In the genomic region with DNA sequence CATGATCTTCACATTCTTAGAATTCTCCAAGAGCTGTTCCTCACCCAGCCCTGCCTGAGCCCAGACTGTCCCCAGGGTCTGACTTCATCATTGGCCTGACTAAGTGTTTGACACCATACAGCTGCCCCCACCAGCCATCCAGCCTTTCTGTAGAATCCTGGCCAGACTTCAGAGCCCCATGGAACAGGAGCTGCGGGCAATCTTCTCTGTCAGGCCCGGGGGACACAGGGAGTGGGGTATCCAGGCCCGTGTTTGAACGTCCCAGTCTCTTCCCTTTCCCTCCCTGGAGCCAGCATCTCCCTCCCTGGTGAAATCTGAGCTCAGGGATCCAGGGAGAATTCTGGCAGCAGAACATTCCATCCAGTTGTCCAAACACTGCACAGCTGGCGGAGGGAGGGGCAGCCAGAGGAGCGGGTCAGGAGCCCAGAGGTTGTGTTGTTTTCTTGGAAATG, we compare ENCODE assay signal across 10 mouse cellular contexts. TPM values are rescaled to one million over a fixed set of nuclear protein-coding genes. Genes with fewer than 3 reads are reported as not detected.
DNase-seq lines count a peak whose midpoint lies in the region; ATAC-seq and TF ChIP-seq lines count a peak whose summit lies in the region.
"Had no signal": no experiment of that assay in that cellular context is flagged by ENCODE, and none has a peak within 500 bp of the region (broad histone marks: within the 10 kb centered on the region; RNA-seq: fewer than 3 reads in every experiment).

No protein-coding gene starts in this region.

- peak overlapping the region; percentile 21; the same call in 1 of the 2 replicates for H3K9ac ChIP-seq in kidney, embryonic 15.5 days

- intact Hi-C loops in gastrocnemius, postnatal 36 days (cut with DNase I) = no loop called here

- peak overlapping the region; percentile 93 for H3K27ac ChIP-seq in kidney, embryonic 15.5 days
- H3K27ac ChIP-seq: left cerebral cortex, adult 2 months had no signal

- H3K79me2 ChIP-seq in myocyte (ENCODE audit: control insufficient read depth, insufficient read depth) = no peaks in the 10 kb centered on the region

- H3K9me3 ChIP-seq in kidney, embryonic 15.5 days (replicated peaks) = no peaks in the 10 kb centered on the region

- peak; percentile 52 for ATAC-seq in kidney, embryonic 15.5 days (replicated peaks; ENCODE audit: low FRiP score)
- ATAC-seq in megakaryocyte-erythroid progenitor cell, adult 5-6 weeks (replicated peaks; ENCODE audit: low FRiP score, low TSS enrichment, poor library complexity, severe bottlenecking) = no peak

- no peak overlapping the region for H3K4me3 ChIP-seq in kidney, embryonic 15.5 days (replicated peaks)
- H3K4me3 ChIP-seq in myocyte = no peak overlapping the region
- H3K4me3 ChIP-seq: left cerebral cortex, adult 2 months had no signal

- H3K4me1 ChIP-seq in kidney, embryonic 15.5 days = peaks cover 36% of the 10 kb centered on the region

- H3K4me2 ChIP-seq in kidney, embryonic 15.5 days = peak overlapping the region; percentile 22; the same call in 1 of the 2 replicates
- peak overlapping the region; percentile 72 for H3K4me2 ChIP-seq in myocyte (ENCODE audit: low read depth)

- DNase-seq in kidney, adult 18-20 months = no peak
- peak; percentile 71 to 72 for DNase-seq in gastrocnemius, postnatal 36 days
- peak; percentile 69 for DNase-seq in kidney, postnatal 14 days
- DNase-seq in adrenal gland, adult (ENCODE audit: inconsistent age in 2 of 2, low spot score in 1 of 2) = no peak
- no peak for DNase-seq in spleen, adult 18-20 months

- H3ac ChIP-seq in myocyte (ENCODE audit: control insufficient read depth, insufficient read length) = no peak overlapping the region

- WGBS in kidney, embryonic 15.5 days = 7% methylated on average over 6 of the region's 6 CpGs

- TF ChIP-seq POLR2A in myocyte (IDR thresholded peaks at IDR 0.05; ENCODE audit: insufficient read length, low read depth) = no peak

- H3K36me3 ChIP-seq in kidney, embryonic 15.5 days = no peaks in the 10 kb centered on the region
- H3K36me3 ChIP-seq in myocyte (ENCODE audit: control insufficient read depth, insufficient read depth) = no peaks in the 10 kb centered on the region

- H3K27me3 ChIP-seq in kidney, embryonic 15.5 days = no peaks in the 10 kb centered on the region
- no peaks in the 10 kb centered on the region for H3K27me3 ChIP-seq in myocyte (ENCODE audit: control insufficient read depth, insufficient read depth, insufficient read length)

TF ChIP-seq in myocyte, 11 proteins besides CTCF, POLR2A, EP300 and RAD21:
- TF ChIP-seq POLR2AphosphoS2 (IDR thresholded peaks at IDR 0.05; ENCODE audit: insufficient read length, low read depth) (no peak), MYOG (IDR thresholded peaks at IDR 0.05; ENCODE audit: control insufficient read depth in 1 of 3, insufficient read depth in 1 of 3, insufficient read length in 2 of 3, low read depth in 2 of 3) (no peak), MYOD1 (IDR thresholded peaks at IDR 0.05; ENCODE audit: control insufficient read depth in 1 of 3, insufficient read length in 2 of 3, low read depth in 2 of 3) (peak in 2 of 3 experiments; percentile 37 to 57)

RNA-seq across cellular contexts. Expression of a gene that starts 11.4 kb away (rescaled TPM):
- 28.0 and 34.3 TPM in 2 replicates for polyA plus RNA-seq in kidney, embryonic 15.5 days (2015; fragmentation: Nextera tagmentation; extraction: Ambion mirVana)
- 1 to 10 TPM; 4.5 to 4.6 TPM for total RNA-seq in gastrocnemius, postnatal 36 days (2021)
- polyA plus RNA-seq in myocyte (2012; fragmentation: generic; extraction: Trizol) = 15.2 TPM
- total RNA-seq in megakaryocyte-erythroid progenitor cell, adult 5-6 weeks (2014; fragmentation: Nextera tagmentation) = 16.1 and 23.6 TPM in 2 replicates
- total RNA-seq in megakaryocyte-erythroid progenitor cell, adult 5-6 weeks (2017) = 6.0 and 20.1 TPM in 2 replicates

RNA-seq across cellular contexts. Expression of a gene that starts 11.4 kb away (rescaled TPM):
- polyA plus RNA-seq in kidney, embryonic 15.5 days (2015; fragmentation: Nextera tagmentation; extraction: Ambion mirVana) = 1.4 and 1.7 TPM in 2 replicates
- under 1 TPM in 1 of 2 experiments, not detected in 1; 0.15 TPM for total RNA-seq in gastrocnemius, postnatal 36 days (2021)
- polyA plus RNA-seq in myocyte (2012; fragmentation: generic; extraction: Trizol) = 6.6 TPM
- not detected in 2 replicates for total RNA-seq in megakaryocyte-erythroid progenitor cell, adult 5-6 weeks (2014; fragmentation: Nextera tagmentation)
- not detected in 2 replicates for total RNA-seq in megakaryocyte-erythroid progenitor cell, adult 5-6 weeks (2017)
- total RNA-seq: MEL had no signal

RNA-seq across cellular contexts. Expression of a gene that starts 28.5 kb away (rescaled TPM):
- 21.5 and 22.3 TPM in 2 replicates for polyA plus RNA-seq in kidney, embryonic 15.5 days (2015; fragmentation: Nextera tagmentation; extraction: Ambion mirVana)
- total RNA-seq in gastrocnemius, postnatal 36 days (2021) = 1 to 10 TPM; 2.4 to 2.9 TPM
- polyA plus RNA-seq in myocyte (2012; fragmentation: generic; extraction: Trizol) = 557 TPM
- 22.8 and 23.9 TPM in 2 replicates for total RNA-seq in megakaryocyte-erythroid progenitor cell, adult 5-6 weeks (2014; fragmentation: Nextera tagmentation)
- 15.9 and 18.7 TPM in 2 replicates for total RNA-seq in megakaryocyte-erythroid progenitor cell, adult 5-6 weeks (2017)

RNA-seq across cellular contexts. Expression of a gene that starts 32.5 kb away (rescaled TPM):
- 1,594 and 1,598 TPM in 2 replicates for polyA plus RNA-seq in kidney, embryonic 15.5 days (2015; fragmentation: Nextera tagmentation; extraction: Ambion mirVana)
- total RNA-seq in gastrocnemius, postnatal 36 days (2021) = 1,000 to 10,000 TPM; 1,946 to 2,068 TPM
- polyA plus RNA-seq in myocyte (2012; fragmentation: generic; extraction: Trizol) = 6,603 TPM
- total RNA-seq in megakaryocyte-erythroid progenitor cell, adult 5-6 weeks (2014; fragmentation: Nextera tagmentation) = 1,910 and 1,948 TPM in 2 replicates
- total RNA-seq in megakaryocyte-erythroid progenitor cell, adult 5-6 weeks (2017) = 775 and 886 TPM in 2 replicates

Comparison
In these comparisons a context has a peak if more than half of its experiments do, and no peak if none do; other contexts are left out.
1. DNase-seq: peak in gastrocnemius, postnatal 36 days (2 of 2) and kidney, postnatal 14 days (single experiment); none in kidney, adult 18-20 months (single experiment), adrenal gland, adult (0 of 2) and spleen, adult 18-20 months (0 of 2).
2. RNA of a gene that starts 28.5 kb away (total RNA-seq): 15.9 to 23.9 TPM in megakaryocyte-erythroid progenitor cell, adult 5-6 weeks; 2.4 to 2.9 TPM in gastrocnemius, postnatal 36 days; every median in the first group is over 4 times any median in the second.